10 mouse cellular contexts compared by ENCODE assay signal in genomic region chr10:68146842-68147241, GRCm38 (mm10).
DNase-seq lines count a peak whose midpoint lies in the region; ATAC-seq and TF ChIP-seq lines count a peak whose summit lies in the region.
"Had no signal": no experiment of that assay in that cellular context is flagged by ENCODE, and none has a peak within 500 bp of the region (broad histone marks: within the 10 kb centered on the region; RNA-seq: fewer than 3 reads in every experiment).

No protein-coding gene starts in this region.

- H3K4me2 ChIP-seq in hindbrain, embryonic 16.5 days (ENCODE audit: low read length): no peak overlapping the region
- H3K4me2 ChIP-seq: embryonic facial prominence, embryonic 13.5 days; lung, embryonic 15.5 days had no signal

- no peak overlapping the region for H3K9ac ChIP-seq in hindbrain, embryonic 16.5 days (ENCODE audit: low read depth, low read length)
- H3K9ac ChIP-seq: embryonic facial prominence, embryonic 13.5 days; lung, embryonic 15.5 days had no signal

- no peaks in the 10 kb centered on the region for H3K27me3 ChIP-seq in hindbrain, embryonic 10.5 days (ENCODE audit: insufficient read depth, poor library complexity, severe bottlenecking)
- no peaks in the 10 kb centered on the region for H3K27me3 ChIP-seq in hindbrain, embryonic 16.5 days (replicated peaks; ENCODE audit: control insufficient read depth, insufficient read depth, low read length)
- H3K27me3 ChIP-seq in E14TG2a.4 (ENCODE audit: insufficient read depth, low read length): no peaks in the 10 kb centered on the region
- H3K27me3 ChIP-seq: embryonic facial prominence, embryonic 13.5 days; lung, embryonic 15.5 days had no signal

- 10% methylated on average over 5 of the region's 5 CpGs for WGBS in hindbrain, embryonic 10.5 days
- 13% methylated on average over 5 of the region's 5 CpGs for WGBS in hindbrain, embryonic 16.5 days

- no peak for ATAC-seq in hindbrain, embryonic 16.5 days
- peak; percentile 38; the same call in 1 of the 2 replicates for ATAC-seq in cerebellum, adult (ENCODE audit: insufficient number of reproducible peaks, low FRiP score, low TSS enrichment)
- ATAC-seq in frontal cortex, adult (ENCODE audit: low TSS enrichment): peak; percentile 56; the same call in 1 of the 2 replicates

- H3K36me3 ChIP-seq in hindbrain, embryonic 10.5 days: no peaks in the 10 kb centered on the region
- no peaks in the 10 kb centered on the region for H3K36me3 ChIP-seq in hindbrain, embryonic 16.5 days (ENCODE audit: control insufficient read depth, insufficient read depth, low read length)
- H3K36me3 ChIP-seq in E14TG2a.4 (ENCODE audit: insufficient read depth, low read length): no peaks in the 10 kb centered on the region
- H3K36me3 ChIP-seq: lung, embryonic 15.5 days had no signal

- peak; percentile 44 for DNase-seq in hindbrain, embryonic 10.5 days (ENCODE audit: low spot score)
- peak; percentile 48 to 64 for DNase-seq in kidney, postnatal 4 days
- peak; percentile 86 for DNase-seq in lung, postnatal 36 days
- DNase-seq in telencephalon, adult 2 months (ENCODE audit: low read depth, low spot score): peak; percentile 58

- no peak overlapping the region for H3K4me3 ChIP-seq in hindbrain, embryonic 10.5 days
- no peak overlapping the region for H3K4me3 ChIP-seq in hindbrain, embryonic 16.5 days (ENCODE audit: low read length)
- no peak overlapping the region for H3K4me3 ChIP-seq in E14TG2a.4 (replicated peaks; ENCODE audit: low read length)
- H3K4me3 ChIP-seq: embryonic facial prominence, embryonic 13.5 days; lung, embryonic 15.5 days had no signal

- no peak overlapping the region for H3K27ac ChIP-seq in hindbrain, embryonic 10.5 days
- H3K27ac ChIP-seq in hindbrain, embryonic 16.5 days (ENCODE audit: low read depth, low read length): no peak overlapping the region
- H3K27ac ChIP-seq: embryonic facial prominence, embryonic 13.5 days had no signal

- peaks cover 4% of the 10 kb centered on the region; the same call in 1 of the 2 replicates for H3K9me3 ChIP-seq in hindbrain, embryonic 10.5 days
- H3K9me3 ChIP-seq in hindbrain, embryonic 16.5 days (ENCODE audit: control insufficient read depth, low read length): 0 out of 2 replicates have a peak, but pooled peaks cover 3% of the 10 kb centered on the region
- no peaks in the 10 kb centered on the region for H3K9me3 ChIP-seq in E14TG2a.4 (ENCODE audit: low read length)
- H3K9me3 ChIP-seq: lung, embryonic 15.5 days had no signal

- peak; percentile 92 for TF ChIP-seq CTCF in E14TG2a.4 (conservative IDR thresholded peaks at IDR 0.05; ENCODE audit: low read length)

- H3K4me1 ChIP-seq in hindbrain, embryonic 10.5 days (replicated peaks): peaks cover 19% of the 10 kb centered on the region; the same call in 1 of the 2 replicates
- H3K4me1 ChIP-seq in hindbrain, embryonic 16.5 days (ENCODE audit: control insufficient read depth, insufficient read depth, low read depth, low read length): no peaks in the 10 kb centered on the region
- H3K4me1 ChIP-seq in E14TG2a.4 (replicated peaks; ENCODE audit: low read depth, low read length): peaks cover 70% of the 10 kb centered on the region
